Mouse (Mus musculus): Measurements from ENCODE around the gene Zfp651. TPM values are rescaled to one million over a fixed set of nuclear protein-coding genes. Genes with fewer than 3 reads are reported as not detected.

Zfp651 gene
- polyA plus RNA-seq, 1 experiment: 16.0 TPM

DNA sequence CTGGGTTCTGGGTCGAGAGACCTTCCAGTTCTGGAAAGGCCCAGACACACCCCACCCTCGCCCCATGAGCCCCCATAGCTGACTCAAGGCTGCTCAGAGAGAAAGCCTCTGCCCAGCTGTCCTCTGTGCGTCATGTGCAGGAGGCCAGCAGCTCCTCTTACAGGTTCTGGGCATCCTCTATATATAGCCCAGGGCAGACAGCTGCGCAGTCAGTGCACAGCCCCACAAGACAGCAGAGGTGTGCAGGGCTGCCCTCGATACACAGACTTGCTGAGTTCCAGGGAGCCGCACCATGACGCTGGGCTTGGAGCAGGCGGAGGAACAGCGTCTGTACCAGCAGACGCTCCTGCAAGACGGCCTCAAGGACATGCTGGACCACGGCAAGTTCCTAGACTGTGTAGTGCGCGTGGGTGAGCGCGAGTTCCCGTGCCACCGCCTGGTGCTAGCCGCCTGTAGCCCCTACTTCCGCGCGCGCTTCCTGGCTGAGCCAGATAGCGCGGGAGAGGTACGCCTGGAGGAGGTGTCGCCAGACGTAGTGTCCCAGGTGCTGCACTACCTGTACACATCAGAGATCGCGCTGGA, 18.4 kb downstream of the Zfp651 start, which contains the start of gene Klhl40:
TSS of gene Klhl40 (plus strand) at position 124 of the 582 bp plus-strand sequence.
- no peaks in the 10 kb centered on the region for H3K79me3 ChIP-seq (ENCODE audit: low read depth)
- no peaks in the 10 kb centered on the region for H3K79me2 ChIP-seq (ENCODE audit: control insufficient read depth, insufficient read depth)
- TF ChIP-seq MYOD1 (IDR thresholded peaks at IDR 0.05; ENCODE audit: control insufficient read depth, insufficient read length, low read depth): peak; percentile 77
- no peak for TF ChIP-seq MAX (IDR thresholded peaks at IDR 0.05)
- H3K27me3 ChIP-seq (ENCODE audit: control insufficient read depth, insufficient read depth, insufficient read length): no peaks in the 10 kb centered on the region
- no peak within 1 kb of the TSS for H3ac ChIP-seq (ENCODE audit: control insufficient read depth, insufficient read length, low read depth)
- H3K36me3 ChIP-seq (ENCODE audit: control insufficient read depth, insufficient read depth): no peaks in the 10 kb centered on the region
- H3K4me3 ChIP-seq (ENCODE audit: insufficient read depth, poor library complexity, severe bottlenecking): no peak within 1 kb of the TSS

DNA sequence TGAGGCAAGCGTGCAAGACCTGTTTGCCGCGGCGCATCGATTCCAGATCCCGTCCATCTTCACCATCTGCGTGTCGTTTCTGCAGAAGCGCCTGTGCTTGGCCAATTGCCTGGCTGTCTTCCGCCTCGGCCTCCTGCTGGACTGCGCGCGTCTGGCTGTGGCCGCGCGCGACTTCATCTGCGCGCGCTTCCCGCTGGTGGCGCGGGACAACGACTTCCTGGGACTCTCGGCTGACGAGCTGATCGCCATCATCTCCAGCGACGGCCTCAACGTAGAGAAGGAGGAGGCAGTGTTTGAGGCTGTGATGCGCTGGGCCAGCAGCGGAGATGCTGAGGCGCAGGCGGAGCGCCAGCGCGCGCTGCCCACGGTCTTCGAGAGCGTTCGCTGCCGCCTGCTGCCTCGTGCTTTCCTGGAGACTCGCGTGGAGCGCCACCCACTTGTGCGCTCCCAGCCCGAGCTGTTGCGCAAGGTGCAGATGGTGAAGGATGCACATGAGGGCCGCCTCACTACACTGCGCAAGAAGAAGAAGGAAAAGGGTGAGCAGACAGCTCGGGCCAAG, 19.0 kb downstream of the Zfp651 start:
- Histone ChIP-seq H3K27me3 (ENCODE audit: control insufficient read depth, insufficient read depth, insufficient read length) (no peaks in the 10 kb centered on the region), H3K79me2 (ENCODE audit: control insufficient read depth, insufficient read depth) (no peaks in the 10 kb centered on the region), H3ac (ENCODE audit: control insufficient read depth, insufficient read length, low read depth) (no peak overlapping the region), H3K36me3 (ENCODE audit: control insufficient read depth, insufficient read depth) (no peaks in the 10 kb centered on the region), H3K4me3 (ENCODE audit: insufficient read depth, poor library complexity, severe bottlenecking) (no peak overlapping the region), H3K79me3 (ENCODE audit: low read depth) (no peaks in the 10 kb centered on the region)
- TF ChIP-seq CTCF (IDR thresholded peaks at IDR 0.05; ENCODE audit: control insufficient read depth, insufficient read depth, insufficient read length) (no peak), USF1 (IDR thresholded peaks at IDR 0.05; ENCODE audit: low read depth) (no peak), MYOD1 (IDR thresholded peaks at IDR 0.05; ENCODE audit: control insufficient read depth, insufficient read length, low read depth) (no peak), CEBPB (IDR thresholded peaks at IDR 0.05; ENCODE audit: low read depth) (no peak), MYOG (IDR thresholded peaks at IDR 0.05; ENCODE audit: control insufficient read depth, extremely low read depth, insufficient read length) (no peak), MAX (IDR thresholded peaks at IDR 0.05) (no peak), FOSL1 (IDR thresholded peaks at IDR 0.05; ENCODE audit: insufficient read depth, low read length, poor library complexity, severe bottlenecking) (no peak)

DNA sequence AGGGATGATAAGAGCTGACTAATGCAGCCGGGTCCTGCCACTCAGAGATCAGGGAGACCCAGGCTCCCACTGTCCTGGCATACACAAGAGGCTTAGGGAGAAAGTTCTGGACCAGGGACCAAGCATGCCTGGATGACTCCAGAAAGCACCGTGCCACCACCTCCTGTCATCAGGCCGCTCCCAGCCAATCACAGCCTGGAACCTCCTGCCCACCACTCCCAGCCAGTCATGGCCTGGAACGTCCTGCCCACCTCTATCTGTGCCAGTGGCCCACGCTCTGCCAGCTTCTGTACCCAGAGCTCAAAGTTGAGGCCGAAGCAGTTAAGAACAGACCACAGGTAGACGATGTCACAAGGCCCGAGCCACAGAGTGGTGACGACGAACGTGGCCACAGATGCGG, 25.7 kb downstream of the Zfp651 start:
- no peaks in the 10 kb centered on the region for H3K79me3 ChIP-seq (ENCODE audit: low read depth)
- H3ac ChIP-seq (ENCODE audit: control insufficient read depth, insufficient read length, low read depth): no peak overlapping the region
- peaks cover 9% of the 10 kb centered on the region for H3K27me3 ChIP-seq (ENCODE audit: control insufficient read depth, insufficient read depth, insufficient read length)
- H3K4me3 ChIP-seq (ENCODE audit: insufficient read depth, poor library complexity, severe bottlenecking): no peak overlapping the region
- no peak for TF ChIP-seq USF1 (IDR thresholded peaks at IDR 0.05; ENCODE audit: low read depth)
- no peak for TF ChIP-seq CTCF (IDR thresholded peaks at IDR 0.05; ENCODE audit: control insufficient read depth, insufficient read depth, insufficient read length)
- TF ChIP-seq MYOG (IDR thresholded peaks at IDR 0.05; ENCODE audit: control insufficient read depth, extremely low read depth, insufficient read length): no peak
- TF ChIP-seq MYOD1 (IDR thresholded peaks at IDR 0.05; ENCODE audit: control insufficient read depth, insufficient read length, low read depth): no peak
- TF ChIP-seq FOSL1 (IDR thresholded peaks at IDR 0.05; ENCODE audit: insufficient read depth, low read length, poor library complexity, severe bottlenecking): no peak
- no peak for TF ChIP-seq MAX (IDR thresholded peaks at IDR 0.05)
- no peak for TF ChIP-seq CEBPB (IDR thresholded peaks at IDR 0.05; ENCODE audit: low read depth)
- H3K36me3 ChIP-seq (ENCODE audit: control insufficient read depth, insufficient read depth): no peaks in the 10 kb centered on the region
- H3K79me2 ChIP-seq (ENCODE audit: control insufficient read depth, insufficient read depth): no peaks in the 10 kb centered on the region

DNA sequence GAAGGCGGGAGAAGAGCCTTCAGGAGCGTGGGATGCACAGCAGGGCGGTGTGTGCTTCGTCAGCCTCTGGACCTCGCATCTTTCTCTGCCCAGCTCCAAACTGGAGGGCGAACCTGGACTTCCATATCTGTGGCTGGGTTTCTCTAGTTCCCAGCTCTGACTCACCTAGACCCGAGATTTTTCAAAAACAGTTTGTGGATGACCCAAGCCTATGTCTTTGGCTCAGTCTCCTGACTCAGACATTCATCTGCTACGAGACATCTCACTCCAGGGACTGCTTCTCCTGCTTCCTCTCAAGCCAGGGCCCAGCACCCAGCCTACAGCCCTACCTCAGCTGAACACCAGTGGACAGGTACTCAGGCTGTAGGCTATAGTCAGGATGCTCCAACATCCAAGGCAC, 26.1 kb downstream of the Zfp651 start:
- H3ac ChIP-seq (ENCODE audit: control insufficient read depth, insufficient read length, low read depth): no peak overlapping the region
- no peaks in the 10 kb centered on the region for H3K36me3 ChIP-seq (ENCODE audit: control insufficient read depth, insufficient read depth)
- H3K79me2 ChIP-seq (ENCODE audit: control insufficient read depth, insufficient read depth): no peaks in the 10 kb centered on the region
- H3K79me3 ChIP-seq (ENCODE audit: low read depth): no peaks in the 10 kb centered on the region
- TF ChIP-seq MYOD1 (IDR thresholded peaks at IDR 0.05; ENCODE audit: control insufficient read depth, insufficient read length, low read depth) (no peak), CEBPB (IDR thresholded peaks at IDR 0.05; ENCODE audit: low read depth) (no peak), CTCF (IDR thresholded peaks at IDR 0.05; ENCODE audit: control insufficient read depth, insufficient read depth, insufficient read length) (no peak), FOSL1 (IDR thresholded peaks at IDR 0.05; ENCODE audit: insufficient read depth, low read length, poor library complexity, severe bottlenecking) (no peak), MAX (IDR thresholded peaks at IDR 0.05) (no peak), MYOG (IDR thresholded peaks at IDR 0.05; ENCODE audit: control insufficient read depth, extremely low read depth, insufficient read length) (no peak), USF1 (IDR thresholded peaks at IDR 0.05; ENCODE audit: low read depth) (no peak)
- no peak overlapping the region for H3K4me3 ChIP-seq (ENCODE audit: insufficient read depth, poor library complexity, severe bottlenecking)
- peaks cover 9% of the 10 kb centered on the region for H3K27me3 ChIP-seq (ENCODE audit: control insufficient read depth, insufficient read depth, insufficient read length)

DNA sequence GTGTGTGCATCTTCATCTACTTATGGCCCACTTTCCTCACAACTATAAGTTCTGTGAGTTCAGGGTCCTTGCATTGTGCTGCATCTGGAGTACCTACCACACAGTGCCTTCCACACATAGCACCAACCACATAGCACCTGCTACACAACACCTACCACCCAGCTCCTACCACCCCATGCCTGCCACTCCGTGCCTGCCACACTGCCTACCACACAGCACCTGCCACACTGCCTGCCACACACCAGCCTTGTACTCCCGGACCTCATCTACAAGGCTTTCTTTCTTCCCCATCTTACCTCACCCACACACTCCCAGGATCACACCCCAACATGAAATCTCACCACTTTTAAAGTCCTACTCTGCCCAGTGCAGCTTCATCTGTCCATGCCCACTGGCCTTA, 27.2 kb downstream of the Zfp651 start:
- TF ChIP-seq MYOD1 (IDR thresholded peaks at IDR 0.05; ENCODE audit: control insufficient read depth, insufficient read length, low read depth) (no peak), USF1 (IDR thresholded peaks at IDR 0.05; ENCODE audit: low read depth) (no peak), CEBPB (IDR thresholded peaks at IDR 0.05; ENCODE audit: low read depth) (no peak), FOSL1 (IDR thresholded peaks at IDR 0.05; ENCODE audit: insufficient read depth, low read length, poor library complexity, severe bottlenecking) (no peak), CTCF (IDR thresholded peaks at IDR 0.05; ENCODE audit: control insufficient read depth, insufficient read depth, insufficient read length) (no peak), MAX (IDR thresholded peaks at IDR 0.05) (no peak), MYOG (IDR thresholded peaks at IDR 0.05; ENCODE audit: control insufficient read depth, extremely low read depth, insufficient read length) (no peak)
- Histone ChIP-seq H3K4me3 (ENCODE audit: insufficient read depth, poor library complexity, severe bottlenecking) (no peak overlapping the region), H3K27me3 (ENCODE audit: control insufficient read depth, insufficient read depth, insufficient read length) (peaks cover 9% of the 10 kb centered on the region), H3K79me2 (ENCODE audit: control insufficient read depth, insufficient read depth) (no peaks in the 10 kb centered on the region), H3K79me3 (ENCODE audit: low read depth) (no peaks in the 10 kb centered on the region), H3ac (ENCODE audit: control insufficient read depth, insufficient read length, low read depth) (no peak overlapping the region), H3K36me3 (ENCODE audit: control insufficient read depth, insufficient read depth) (no peaks in the 10 kb centered on the region)

DNA sequence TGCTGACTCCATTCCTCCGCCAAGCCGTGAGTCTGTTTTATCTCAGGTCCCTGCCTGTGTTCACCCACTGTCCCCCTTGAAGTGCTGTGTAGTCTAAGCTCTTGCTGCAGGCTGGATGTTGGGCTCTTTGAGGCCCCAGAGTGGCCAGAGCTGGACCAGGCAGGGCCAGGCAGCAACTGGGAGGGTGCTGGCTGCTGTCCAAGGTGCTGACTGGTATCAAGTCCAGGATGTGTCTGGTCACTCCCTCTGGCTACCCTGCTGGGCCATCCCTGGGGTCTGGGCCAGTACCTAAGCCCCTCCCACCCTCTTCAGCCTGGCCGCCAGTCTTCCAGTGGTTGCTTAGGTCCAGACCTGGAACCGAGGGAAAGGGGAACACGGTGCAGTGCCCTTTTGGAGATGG, 32.1 kb downstream of the Zfp651 start:
- H3K27me3 ChIP-seq (ENCODE audit: control insufficient read depth, insufficient read depth, insufficient read length): peaks cover 9% of the 10 kb centered on the region
- H3K79me3 ChIP-seq (ENCODE audit: low read depth): no peaks in the 10 kb centered on the region
- no peaks in the 10 kb centered on the region for H3K79me2 ChIP-seq (ENCODE audit: control insufficient read depth, insufficient read depth)
- H3ac ChIP-seq (ENCODE audit: control insufficient read depth, insufficient read length, low read depth): no peak overlapping the region
- no peak for TF ChIP-seq USF1 (IDR thresholded peaks at IDR 0.05; ENCODE audit: low read depth)
- no peak for TF ChIP-seq CEBPB (IDR thresholded peaks at IDR 0.05; ENCODE audit: low read depth)
- TF ChIP-seq FOSL1 (IDR thresholded peaks at IDR 0.05; ENCODE audit: insufficient read depth, low read length, poor library complexity, severe bottlenecking): no peak
- TF ChIP-seq MAX (IDR thresholded peaks at IDR 0.05): no peak
- TF ChIP-seq CTCF (IDR thresholded peaks at IDR 0.05; ENCODE audit: control insufficient read depth, insufficient read depth, insufficient read length): no peak
- no peak for TF ChIP-seq MYOG (IDR thresholded peaks at IDR 0.05; ENCODE audit: control insufficient read depth, extremely low read depth, insufficient read length)
- no peak for TF ChIP-seq MYOD1 (IDR thresholded peaks at IDR 0.05; ENCODE audit: control insufficient read depth, insufficient read length, low read depth)
- H3K4me3 ChIP-seq (ENCODE audit: insufficient read depth, poor library complexity, severe bottlenecking): no peak overlapping the region
- H3K36me3 ChIP-seq (ENCODE audit: control insufficient read depth, insufficient read depth): no peaks in the 10 kb centered on the region
